Mouse (Mus musculus): ENCODE data around the gene Pramef12. TPM values are rescaled to one million over a fixed set of nuclear protein-coding genes. Genes with fewer than 3 reads are reported as not detected.
"Not testable (repeated sequence)": the region's sequence is repeated elsewhere in the genome, so short reads cannot be mapped to it uniquely, and the experiment has no call there.

The Pramef12 gene
- not detected for total RNA-seq (2021)
- long read RNA-seq, experiment 1 = 0 reads
- long read RNA-seq, experiment 2 = 0 reads

DNA sequence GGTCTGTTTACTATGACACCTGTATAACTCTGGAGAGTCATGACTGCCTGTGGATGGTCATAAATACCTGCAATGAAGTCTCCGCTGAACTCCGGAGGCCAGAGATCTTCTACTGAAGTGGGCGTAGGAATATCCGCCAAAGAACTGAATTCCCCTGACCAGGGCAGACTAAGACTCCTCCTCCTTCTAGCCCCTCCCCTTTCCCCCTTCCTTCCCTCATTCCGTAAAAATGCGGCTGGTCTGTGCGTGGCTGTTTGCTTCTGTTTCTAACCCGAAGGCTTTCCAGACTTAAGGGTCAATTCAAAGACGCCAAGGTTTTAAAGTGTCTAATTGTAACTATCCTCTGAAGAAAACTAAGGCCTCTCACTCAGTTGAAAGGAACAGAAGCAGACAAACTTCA is at the start of gene Pramef12:
Gene Pramef12 (minus strand): TSS at position 175 of the 400 bp plus-strand sequence.
- no peak for DNase-seq (ENCODE audit: low spot score in 2 of 2)

DNA sequence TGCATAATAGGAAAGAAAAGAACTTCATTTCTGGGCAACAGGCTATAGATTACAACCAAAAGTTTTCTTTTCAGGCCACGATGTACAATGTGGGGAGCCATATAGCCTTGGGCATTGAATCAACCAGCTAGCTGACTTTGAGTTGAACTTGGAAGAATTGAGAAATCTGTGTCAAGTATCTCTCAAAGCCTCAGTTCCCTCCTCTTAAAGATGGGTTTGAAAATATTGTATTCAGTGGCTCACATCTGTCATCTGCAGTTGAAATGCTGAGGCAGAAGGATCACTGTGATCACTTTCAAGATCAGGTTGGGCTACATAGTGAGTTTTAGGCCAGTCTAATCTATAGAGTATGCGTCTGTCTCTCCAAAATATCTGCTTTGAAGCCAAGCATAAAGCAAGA is 45.0 kb upstream of the Pramef12 start, which contains the start of gene Gm9944:
Gene Gm9944 (minus strand): TSS at position 101 of the 400 bp plus-strand sequence.
- no peak for DNase-seq (ENCODE audit: low spot score in 2 of 2)

DNA sequence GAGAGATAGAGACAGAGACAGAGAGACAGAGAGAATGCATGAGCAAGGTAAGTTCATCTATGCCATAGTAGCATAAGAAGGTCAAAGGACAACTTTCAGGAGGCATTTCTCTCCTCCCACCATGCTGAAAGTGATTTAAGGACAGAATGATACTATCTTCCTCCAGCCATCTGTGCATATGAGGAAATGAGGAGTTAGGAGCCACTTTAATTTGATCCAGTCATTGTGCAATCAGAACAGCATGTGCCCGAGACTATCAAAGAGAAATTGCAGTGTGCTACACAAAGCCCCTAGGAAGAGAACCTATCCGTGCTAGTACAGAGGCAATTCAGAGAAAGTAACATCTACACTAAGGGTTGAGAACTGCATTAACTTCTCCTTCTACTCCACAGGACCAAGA is 40.3 kb upstream of the Pramef12 start:
- no peak for DNase-seq (ENCODE audit: low spot score in 2 of 2)

DNA sequence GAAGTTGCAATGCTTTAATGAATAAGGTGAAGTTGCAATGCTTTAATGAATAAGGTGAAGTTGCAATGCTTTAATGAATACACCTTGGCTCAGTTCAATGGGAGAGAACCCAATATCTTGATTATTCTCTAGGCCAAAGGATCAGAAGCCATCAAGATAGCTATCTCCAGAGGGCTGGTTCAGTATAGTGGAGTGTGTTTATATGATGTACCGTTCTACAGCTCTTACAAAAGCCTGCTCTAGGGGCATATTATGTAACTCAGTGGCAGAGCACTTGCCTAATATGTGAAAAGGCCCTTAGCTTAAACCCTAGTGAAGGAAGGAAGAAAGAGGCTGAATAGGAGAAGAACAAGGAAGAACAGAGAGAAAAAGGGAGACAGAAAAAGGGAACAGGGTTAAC is 33.3 kb upstream of the Pramef12 start:
- DNase-seq (ENCODE audit: low spot score in 2 of 2) = no peak

DNA sequence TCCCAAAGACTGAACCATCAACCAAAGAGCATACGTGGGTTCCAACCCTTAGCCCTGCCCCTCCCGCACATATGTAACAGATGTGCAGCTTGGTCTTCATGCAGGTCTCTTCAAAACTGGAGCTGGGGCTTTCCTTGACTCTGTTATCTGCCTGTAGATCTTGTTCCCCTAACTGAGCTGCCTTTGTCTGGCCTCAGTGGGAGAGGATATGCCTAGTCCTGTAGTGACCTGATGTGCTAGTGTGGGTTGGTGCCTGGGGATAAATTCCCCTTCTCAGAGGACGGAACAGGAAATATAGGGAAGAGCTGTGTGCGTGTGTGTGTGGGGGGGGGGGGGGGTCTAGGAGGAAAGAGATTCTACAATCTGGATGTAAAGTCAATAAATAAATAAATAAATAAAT is 32.8 kb upstream of the Pramef12 start:
- DNase-seq (ENCODE audit: low spot score in 2 of 2) = no peak

DNA sequence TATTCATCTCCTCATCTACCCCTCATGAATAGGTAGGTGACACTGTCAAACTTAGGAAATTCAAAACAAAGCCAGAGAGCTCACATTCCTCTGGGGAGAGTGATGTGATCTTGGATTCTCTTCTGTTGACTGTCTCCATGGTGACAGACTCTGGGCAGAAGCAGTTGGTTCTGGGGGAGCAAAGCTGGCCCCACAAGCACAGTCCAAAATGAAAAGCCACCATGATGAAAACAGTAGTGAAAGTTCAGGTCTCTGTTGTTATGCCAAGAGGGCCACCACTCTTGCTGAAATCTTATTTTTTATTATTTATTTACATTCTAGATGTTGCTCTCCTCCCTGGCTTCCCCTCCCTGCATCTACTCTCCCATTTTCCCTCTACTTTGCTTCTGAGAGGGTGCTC is 30.4 kb upstream of the Pramef12 start, which contains the start of gene 1700012P22Rik:
Gene 1700012P22Rik (minus strand): TSS at position 101 of the 400 bp plus-strand sequence.
- DNase-seq (ENCODE audit: low spot score in 2 of 2) = no peak

DNA sequence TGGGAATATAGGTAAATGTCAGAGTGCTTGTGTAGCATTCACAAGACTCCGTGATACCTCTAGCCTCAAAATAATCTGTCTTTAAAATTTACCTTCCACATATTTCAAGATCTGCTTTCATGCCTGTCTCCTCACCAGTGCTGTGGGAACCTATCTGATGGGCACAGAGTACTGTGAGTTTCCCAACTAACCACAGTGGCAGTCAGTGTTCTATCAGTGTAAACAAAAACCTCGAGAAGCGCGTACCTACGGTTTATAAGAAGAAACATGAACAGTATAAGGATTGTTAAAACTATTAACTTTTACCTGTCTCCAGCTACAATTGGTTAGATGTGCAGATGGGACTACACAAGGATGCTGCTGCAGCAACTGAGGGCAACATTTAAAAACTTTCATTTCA is 25.0 kb upstream of the Pramef12 start:
- no peak for DNase-seq (ENCODE audit: low spot score in 2 of 2)

DNA sequence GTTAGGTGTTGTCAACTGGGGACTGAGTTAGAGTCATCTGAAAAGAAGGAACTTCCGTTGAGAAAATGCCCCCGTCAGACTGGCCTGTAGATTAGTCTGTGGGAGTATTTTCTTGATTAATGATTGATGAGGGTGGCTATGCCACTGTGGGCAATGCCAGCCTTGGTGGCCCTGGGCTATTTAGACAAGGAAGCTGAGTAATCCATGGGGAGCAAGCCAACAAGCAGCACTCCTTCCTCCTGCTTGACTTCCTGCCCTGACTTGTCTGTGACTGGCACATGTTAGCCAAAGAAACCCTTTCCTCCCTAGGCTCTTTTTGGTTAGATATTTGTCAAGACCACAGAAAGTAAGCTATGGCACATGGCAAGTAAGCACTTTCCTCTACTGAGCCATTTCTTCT is 22.5 kb upstream of the Pramef12 start:
- no peak for DNase-seq (ENCODE audit: low spot score in 2 of 2)

DNA sequence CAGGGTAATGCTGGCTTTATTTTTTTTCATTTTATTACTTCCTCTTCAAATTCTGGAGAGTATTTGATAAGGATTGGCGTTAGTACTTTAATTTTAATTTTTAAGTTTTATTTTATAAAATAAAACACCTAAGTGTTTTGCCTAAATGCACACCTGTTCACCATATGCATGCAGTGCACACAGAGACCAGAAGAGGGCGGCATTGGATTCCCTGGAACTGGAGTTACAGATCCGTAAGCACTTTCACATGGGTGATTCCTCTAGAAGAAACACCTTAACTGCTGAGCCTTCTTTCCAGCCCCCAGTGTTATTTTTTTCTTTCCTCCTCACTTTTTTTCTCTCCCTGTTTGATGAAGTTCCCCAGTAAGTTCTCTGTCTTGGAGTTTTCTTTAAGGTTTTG is 20.6 kb upstream of the Pramef12 start:
- no peak for DNase-seq (ENCODE audit: low spot score in 2 of 2)

DNA sequence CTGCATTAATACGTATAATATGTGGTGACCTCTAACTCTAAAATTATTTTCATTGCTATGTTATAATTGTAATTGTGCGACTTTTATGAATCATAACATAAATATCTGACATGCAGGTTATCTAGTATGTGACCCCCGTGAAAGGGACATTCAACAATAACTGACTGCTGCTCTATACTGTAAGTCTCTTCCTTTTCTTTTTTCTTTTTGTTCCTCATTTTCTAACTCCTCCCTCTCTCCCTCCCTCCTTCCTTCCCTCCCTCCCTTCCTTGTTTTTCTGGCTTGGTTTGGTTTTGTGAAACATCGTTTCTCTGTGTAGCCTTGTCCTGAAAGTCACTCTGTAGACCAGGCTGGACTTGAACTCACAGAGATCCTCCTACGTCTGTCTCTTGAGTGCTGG is 16.3 kb upstream of the Pramef12 start:
- no peak for DNase-seq (ENCODE audit: low spot score in 2 of 2)

DNA sequence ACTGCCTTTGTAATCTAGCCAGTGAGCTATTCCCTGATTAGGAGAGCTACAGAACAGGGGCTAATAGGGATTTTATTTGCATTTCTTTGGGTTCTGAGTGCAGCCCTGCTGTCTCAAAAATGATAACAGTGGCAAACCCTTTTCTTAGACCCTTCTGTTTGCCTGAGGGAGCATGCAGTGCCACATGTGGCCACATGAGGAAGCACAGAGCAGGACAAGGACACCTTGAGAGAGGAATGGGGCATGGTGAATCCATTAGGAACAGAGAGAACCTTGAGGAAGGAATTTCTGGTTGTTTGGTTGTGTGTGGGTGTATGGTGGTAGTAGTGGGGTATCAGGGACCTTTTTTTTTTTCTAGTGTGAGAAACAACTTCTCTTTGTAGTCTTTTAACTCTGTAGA is 12.4 kb upstream of the Pramef12 start:
- DNase-seq (ENCODE audit: low spot score in 2 of 2) = no peak

DNA sequence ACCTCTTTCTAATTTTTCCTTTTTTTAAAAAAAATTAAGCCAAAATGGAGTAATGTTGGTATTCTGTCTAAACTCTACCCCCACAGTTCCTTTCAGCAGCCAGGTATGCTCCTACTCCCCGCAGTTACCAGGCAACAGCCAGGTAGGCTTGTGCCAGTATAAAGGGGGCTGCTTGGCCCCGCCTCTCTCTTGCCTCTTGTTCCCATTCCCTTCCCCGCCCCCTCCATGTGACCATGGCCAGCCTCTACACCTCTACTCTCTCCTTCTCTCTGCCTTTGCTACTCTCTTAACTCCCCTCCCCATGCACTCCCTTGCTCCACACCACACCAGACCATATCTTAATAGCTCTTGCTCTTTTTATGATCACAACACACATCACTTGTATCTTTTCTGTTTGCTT is 2.0 kb downstream of the Pramef12 start:
- DNase-seq (ENCODE audit: low spot score in 2 of 2) = no peak

DNA sequence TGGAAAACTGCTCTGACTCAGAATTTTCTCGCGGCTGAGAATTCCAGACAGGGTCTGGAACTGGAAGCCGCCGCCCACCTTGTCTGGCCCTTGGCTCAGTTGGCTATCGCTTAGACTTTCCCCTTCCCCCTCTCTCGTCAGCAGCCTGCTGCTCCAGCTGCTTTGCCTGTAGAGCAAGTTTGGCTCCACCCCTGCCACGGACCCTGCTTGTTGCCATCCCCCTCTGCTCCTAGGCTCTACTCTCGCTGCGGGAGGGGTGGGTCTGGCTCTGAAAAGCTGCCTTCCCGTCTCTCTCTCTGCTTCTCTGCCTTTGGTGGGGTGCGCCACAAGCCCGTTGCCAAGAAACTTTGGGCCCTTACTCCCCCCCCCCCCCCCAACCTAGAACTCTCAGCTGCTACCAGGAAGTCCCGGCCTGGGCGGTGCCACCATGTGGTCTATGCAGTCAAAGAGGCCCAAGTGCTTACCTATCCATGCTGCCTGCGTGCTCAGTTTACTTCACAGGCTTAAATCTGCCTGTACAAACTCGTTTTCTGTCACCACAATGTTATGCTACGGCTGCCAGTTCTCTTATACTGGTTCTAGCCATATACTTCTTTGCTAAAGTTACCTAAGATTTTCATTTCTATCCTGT is 3.7 kb downstream of the Pramef12 start:
- peak in 1 of 2 experiments; percentile 51 for DNase-seq (ENCODE audit: low spot score in 2 of 2)

DNA sequence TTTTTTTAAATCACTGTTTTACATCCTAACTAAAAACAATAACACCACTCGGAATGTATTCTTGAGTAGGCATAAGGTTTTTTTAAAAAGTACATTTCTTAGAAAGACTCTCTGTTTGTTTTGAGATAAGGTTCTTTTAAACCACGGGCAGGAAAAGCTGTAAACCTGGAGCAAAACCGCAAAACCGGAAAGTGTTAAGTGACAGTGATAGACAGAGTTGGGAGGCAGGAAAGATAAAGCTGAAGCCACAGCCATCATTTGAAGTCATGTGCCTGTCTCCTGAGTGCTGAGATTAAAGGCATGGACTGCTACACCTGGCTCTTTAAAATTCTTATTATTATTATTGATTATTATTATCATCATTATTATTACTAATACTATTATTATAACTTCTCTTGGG is 5.6 kb downstream of the Pramef12 start:
- DNase-seq (ENCODE audit: low spot score in 2 of 2) = no peak

DNA sequence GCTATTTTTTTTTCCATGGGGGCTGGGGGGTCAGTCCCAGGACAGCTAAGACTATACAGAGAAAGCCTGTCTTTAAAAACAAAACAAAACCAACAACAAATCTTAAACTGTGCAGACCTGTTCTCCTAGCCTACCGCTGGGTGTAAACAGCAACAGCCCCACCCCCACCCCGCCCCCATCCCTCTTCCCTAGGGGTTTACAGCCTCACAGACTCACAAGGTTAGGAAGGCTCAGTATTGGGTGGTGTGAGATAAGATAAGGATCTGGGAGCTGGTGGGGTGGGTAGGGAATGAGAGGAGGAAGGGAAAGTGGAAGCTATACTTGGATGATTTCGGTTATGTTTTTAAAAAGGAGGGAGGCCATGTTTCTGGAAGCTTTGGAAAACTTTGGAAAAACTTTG is 11.9 kb downstream of the Pramef12 start:
- no peak for DNase-seq (ENCODE audit: low spot score in 2 of 2)

DNA sequence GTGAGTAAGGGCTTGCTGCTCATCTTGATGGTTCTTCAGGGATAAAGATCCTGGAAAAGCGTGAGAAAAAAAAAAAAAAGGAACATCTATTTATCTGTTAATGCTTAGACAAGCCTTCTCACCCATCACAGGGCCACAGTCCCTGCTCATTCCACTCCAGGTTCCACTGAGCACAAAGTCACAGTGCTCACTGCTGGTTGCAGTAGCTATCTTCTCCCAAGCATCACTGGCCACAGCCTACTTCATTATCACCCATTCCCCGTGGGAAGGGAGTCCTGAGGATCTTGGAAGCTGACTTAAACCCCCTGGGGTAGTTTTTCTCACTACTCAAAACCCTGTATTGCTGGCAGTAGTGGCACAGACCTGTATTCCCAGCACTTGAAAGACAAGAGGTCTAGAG is 30.4 kb downstream of the Pramef12 start, which contains the start of gene Pramef20:
Gene Pramef20 (minus strand): TSS at position 23 of the 400 bp plus-strand sequence.
- DNase-seq (ENCODE audit: low spot score in 2 of 2) = no peak

DNA sequence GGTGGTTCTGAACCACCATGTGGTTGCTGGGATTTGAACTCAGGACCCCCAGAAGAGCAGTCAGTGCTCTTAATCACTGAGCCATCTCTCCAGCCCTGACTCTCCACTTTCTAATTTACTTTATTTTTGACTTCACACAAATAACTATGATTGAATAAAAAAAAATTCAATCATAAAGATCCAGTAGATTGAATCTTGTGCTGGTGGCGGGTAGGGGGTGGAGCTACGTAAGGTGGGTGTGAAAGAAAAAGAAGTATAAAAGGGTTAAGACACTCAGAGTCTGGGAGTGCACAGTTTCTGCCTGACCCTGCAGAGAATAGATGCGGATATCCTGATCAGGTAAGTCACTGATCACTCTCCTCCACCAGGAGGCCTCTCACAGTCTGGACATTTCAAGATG is 50.6 kb downstream of the Pramef12 start, which contains the start of gene Gm13119:
Gene Gm13119 (plus strand): TSS at position 301 of the 400 bp plus-strand sequence.
- not testable (repeated sequence) for DNase-seq (ENCODE audit: low spot score in 2 of 2)

Other genes with a start within 250 kb of the Pramef12 start
- not detected for gene Oog3, start 245.8 kb downstream of the Pramef12 start, total RNA-seq (2021)
- not detected for gene Oog2, start 217.7 kb downstream of the Pramef12 start, total RNA-seq (2021)
- not detected for gene C87977, start 195.1 kb downstream of the Pramef12 start, total RNA-seq (2021)
- not detected for gene Pramel5, start 128.0 kb downstream of the Pramef12 start, total RNA-seq (2021)
- not detected for gene Gm13128, start 78.2 kb downstream of the Pramef12 start, total RNA-seq (2021)
- gene Gm13119, start 50.5 kb downstream of the Pramef12 start, total RNA-seq (2021) = not detected
- not detected for gene Pramef20, start 30.5 kb downstream of the Pramef12 start, total RNA-seq (2021)
- gene 1700012P22Rik, start 30.3 kb upstream of the Pramef12 start, total RNA-seq (2021) = not detected
- not detected for gene Gm9944, start 44.9 kb upstream of the Pramef12 start, total RNA-seq (2021)
- gene Aadacl3, start 55.3 kb upstream of the Pramef12 start, total RNA-seq (2021) = not detected
- gene 9430007A20Rik, start 111.4 kb upstream of the Pramef12 start, total RNA-seq (2021) = not detected
- gene Gm13124, start 156.7 kb upstream of the Pramef12 start, total RNA-seq (2021) = not detected
- not detected for gene Aadacl4, start 205.2 kb upstream of the Pramef12 start, total RNA-seq (2021)

Data from gastrocnemius, postnatal 4 days (tissue).